Mouse (Mus musculus) C2C12 (cell line): ENCODE results near the gene Phf14. TPM values are rescaled to one million over a fixed set of nuclear protein-coding genes. Genes with fewer than 3 reads are reported as not detected.

Experiments
- H3K27me3 ChIP-seq: one replicate; pipeline ENCODE4 v1.6.1; 2011; ENCODE audit not compliant: control insufficient read depth, insufficient read depth, insufficient read length
- H3K36me3 ChIP-seq: one replicate; pipeline ENCODE4 v1.6.1; 2011; ENCODE audit not compliant: control insufficient read depth, insufficient read depth
- H3K4me3 ChIP-seq: one replicate; pipeline ENCODE4 v1.5.1; 2011; ENCODE audit warnings: mild to moderate bottlenecking, control low read depth; ENCODE audit not compliant: poor library complexity, insufficient read depth, severe bottlenecking
- H3K79me2 ChIP-seq: one replicate; pipeline ENCODE4 v1.6.1; 2011; ENCODE audit not compliant: control insufficient read depth, insufficient read depth
- H3K79me3 ChIP-seq: one replicate; pipeline ENCODE4 v1.6.1; 2011; ENCODE audit warnings: low read depth, control low read depth
- H3ac ChIP-seq: one replicate; pipeline ENCODE3; 2011; ENCODE audit warnings: low read depth; ENCODE audit not compliant: control insufficient read depth, insufficient read length
- CEBPB ChIP-seq: IDR thresholded peaks from one replicate; pipeline ENCODE4 v1.6.1; 2011; ENCODE audit warnings: low read depth, mild to moderate bottlenecking, control low read depth, moderate library complexity
- CTCF ChIP-seq: IDR thresholded peaks from one replicate; pipeline ENCODE4 v1.5.1; 2011; ENCODE audit not compliant: control insufficient read depth, insufficient read depth, insufficient read length
- FOSL1 ChIP-seq: IDR thresholded peaks from one replicate; pipeline ENCODE4 v1.8.0; 2011; ENCODE audit warnings: mild to moderate bottlenecking, low read length; ENCODE audit not compliant: poor library complexity, insufficient read depth, severe bottlenecking
- MAX ChIP-seq: IDR thresholded peaks from one replicate; pipeline ENCODE4 v1.6.1; 2011; ENCODE audit warnings: mild to moderate bottlenecking, control low read depth
- MYOD1 ChIP-seq: IDR thresholded peaks from one replicate; pipeline ENCODE4 v1.6.1; 2011; ENCODE audit warnings: low read depth; ENCODE audit not compliant: control insufficient read depth, insufficient read length
- MYOG ChIP-seq: IDR thresholded peaks from one replicate; pipeline ENCODE4 v1.6.1; 2011; ENCODE audit not compliant: control insufficient read depth, insufficient read length; ENCODE audit errors: extremely low read depth
- USF1 ChIP-seq: IDR thresholded peaks from one replicate; pipeline ENCODE4 v1.6.1; 2011; ENCODE audit warnings: low read depth, mild to moderate bottlenecking, control low read depth, moderate library complexity
- polyA plus RNA-seq: library from polyadenylated mRNA; unstranded; fragments of >200 nt; fragmentation: generic; extraction: Trizol; gene quantifications from one replicate; pipeline ENCODE4 v1.2.1, GENCODE M21; 2012; ENCODE audit warnings: missing spikeins

The Phf14 gene
- polyA plus RNA-seq, 1 experiment = 10.4 TPM

DNA sequence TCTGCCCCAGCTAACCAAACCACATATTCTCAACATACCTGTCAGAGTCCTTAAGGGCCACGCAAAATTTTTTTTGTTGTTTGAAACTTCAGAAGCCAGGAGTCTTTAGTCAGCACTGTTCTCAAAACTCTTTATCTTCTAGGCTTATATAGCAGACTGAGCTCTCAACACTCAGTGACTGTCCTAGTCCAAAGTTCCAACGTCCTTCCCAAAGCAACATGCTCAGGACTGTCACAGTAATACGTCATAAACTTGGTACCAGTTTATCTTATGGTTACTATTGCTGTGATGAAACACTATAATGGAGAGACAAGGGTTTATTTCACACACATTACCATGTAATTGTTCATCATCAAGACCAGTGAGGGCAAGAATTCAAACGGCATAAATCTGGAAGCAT lies 113.9 kb downstream of the Phf14 start:
- Histone ChIP-seq H3K36me3 (peaks cover 20% of the 10 kb centered on the region), H3K79me3 (no peaks in the 10 kb centered on the region), H3K27me3 (no peaks in the 10 kb centered on the region), H3ac (no peak overlapping the region), H3K79me2 (no peaks in the 10 kb centered on the region), H3K4me3 (no peak overlapping the region)
- TF ChIP-seq MYOG = no peak
- no peak for TF ChIP-seq FOSL1
- TF ChIP-seq CTCF = no peak
- no peak for TF ChIP-seq USF1
- no peak for TF ChIP-seq CEBPB
- no peak for TF ChIP-seq MYOD1
- no peak for TF ChIP-seq MAX

DNA sequence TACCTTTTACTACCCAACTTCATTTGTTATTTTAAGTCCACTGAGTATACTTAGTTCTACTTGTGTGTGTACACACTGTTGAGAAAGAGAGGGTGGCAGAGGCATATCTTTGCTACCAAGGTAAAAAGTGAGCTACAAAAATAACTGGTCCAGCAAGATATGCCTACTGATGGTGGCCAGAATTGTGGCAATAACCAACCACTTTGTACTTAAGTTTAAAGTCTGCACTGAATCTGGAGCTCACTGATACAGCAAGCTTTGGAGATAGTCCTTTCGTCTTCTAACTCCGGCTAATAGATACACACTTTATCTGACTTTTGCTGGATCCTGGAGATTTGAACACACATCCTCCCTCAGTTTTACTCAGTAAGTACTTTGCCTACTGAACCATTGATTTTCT lies 115.8 kb downstream of the Phf14 start:
- no peak for TF ChIP-seq CEBPB
- Histone ChIP-seq H3ac (no peak overlapping the region), H3K4me3 (no peak overlapping the region), H3K79me3 (no peaks in the 10 kb centered on the region), H3K27me3 (no peaks in the 10 kb centered on the region), H3K36me3 (peaks cover 14% of the 10 kb centered on the region), H3K79me2 (no peaks in the 10 kb centered on the region)

DNA sequence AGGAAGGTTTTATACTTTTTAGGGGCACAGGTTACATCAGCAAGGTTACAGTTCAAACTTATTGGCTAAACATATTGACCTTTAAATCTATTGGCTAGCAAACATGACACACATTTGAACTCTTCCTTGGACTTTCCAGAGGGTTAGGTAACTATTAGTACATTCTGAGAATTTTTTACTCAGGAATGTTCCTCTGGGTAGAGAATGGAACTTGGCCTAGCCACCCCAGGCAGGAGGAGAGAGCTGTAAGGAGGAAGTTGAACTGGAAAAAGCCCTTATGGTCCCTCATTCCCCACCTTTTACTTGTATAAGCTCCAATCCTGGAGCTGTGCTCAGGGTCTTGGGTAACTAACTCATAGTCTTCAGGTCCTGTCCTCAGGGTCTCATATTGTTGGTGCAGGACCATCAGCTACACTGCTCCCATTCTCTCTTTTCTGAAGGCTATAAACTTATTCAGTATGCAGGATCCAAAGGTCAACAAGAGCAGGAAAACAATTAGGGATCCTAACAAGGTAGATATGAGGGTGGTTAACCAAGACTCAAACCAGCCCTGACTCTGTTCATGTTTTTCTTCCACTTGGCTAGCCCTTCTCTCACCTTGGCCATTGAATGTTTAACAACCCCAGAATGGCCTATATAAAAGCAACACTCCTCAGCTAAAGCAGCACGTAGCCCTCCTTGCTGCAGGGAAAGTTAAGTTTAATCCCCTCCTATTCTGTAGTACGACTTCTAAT lies 119.4 kb downstream of the Phf14 start:
- no peaks in the 10 kb centered on the region for H3K27me3 ChIP-seq
- no peaks in the 10 kb centered on the region for H3K79me2 ChIP-seq
- H3ac ChIP-seq = no peak overlapping the region
- H3K79me3 ChIP-seq = no peaks in the 10 kb centered on the region
- H3K36me3 ChIP-seq = no peaks in the 10 kb centered on the region
- TF ChIP-seq MYOG = no peak
- no peak for TF ChIP-seq MYOD1
- no peak for TF ChIP-seq FOSL1
- no peak for TF ChIP-seq CEBPB
- TF ChIP-seq MAX = no peak
- no peak for TF ChIP-seq CTCF
- no peak for TF ChIP-seq USF1
- no peak overlapping the region for H3K4me3 ChIP-seq

DNA sequence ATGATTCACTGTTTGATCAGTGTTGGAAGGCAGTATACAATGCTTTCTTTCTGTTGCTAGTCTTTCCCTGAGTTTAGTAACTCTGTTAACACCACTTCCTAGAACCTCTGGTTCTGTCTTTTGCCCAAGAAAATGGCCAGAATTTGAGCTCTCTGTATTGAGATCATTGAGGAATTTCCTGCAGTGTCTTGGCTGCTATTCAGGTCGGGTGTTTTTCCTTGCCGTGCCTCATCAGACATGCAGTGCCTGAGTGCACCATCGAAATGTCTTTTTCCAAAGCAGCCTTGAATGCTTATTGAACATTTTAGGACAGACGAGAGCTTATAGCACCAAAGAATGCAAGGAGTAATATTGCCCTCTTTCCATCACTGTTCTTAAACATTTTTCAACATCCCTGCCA lies 127.0 kb downstream of the Phf14 start:
- no peak overlapping the region for H3ac ChIP-seq
- no peaks in the 10 kb centered on the region for H3K27me3 ChIP-seq
- no peak overlapping the region for H3K4me3 ChIP-seq
- TF ChIP-seq CTCF (no peak), USF1 (no peak), FOSL1 (no peak), MAX (no peak), MYOD1 (no peak), MYOG (no peak), CEBPB (no peak)
- H3K79me2 ChIP-seq = no peaks in the 10 kb centered on the region
- no peaks in the 10 kb centered on the region for H3K36me3 ChIP-seq
- H3K79me3 ChIP-seq = no peaks in the 10 kb centered on the region

DNA sequence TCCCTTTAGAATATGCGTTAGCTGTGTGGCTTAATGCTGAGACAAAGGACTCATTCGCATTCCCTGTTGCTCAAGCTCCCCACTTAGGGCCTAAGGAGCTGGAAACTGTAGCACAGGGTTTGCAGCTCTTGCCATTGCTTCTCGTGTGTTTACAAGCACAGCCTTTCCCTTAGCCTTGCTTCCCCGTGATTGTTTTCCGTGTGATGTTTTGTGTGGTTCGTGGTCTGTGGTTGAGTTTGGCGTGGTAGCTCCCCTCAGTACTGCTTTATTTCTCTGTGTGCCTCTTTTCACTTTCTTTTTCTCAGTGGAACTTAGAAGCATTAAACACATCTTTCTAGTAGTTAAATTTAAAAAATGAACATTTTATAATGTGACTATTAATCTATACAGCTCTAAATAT lies 130.7 kb downstream of the Phf14 start:
- no peaks in the 10 kb centered on the region for H3K79me3 ChIP-seq
- H3K79me2 ChIP-seq = no peaks in the 10 kb centered on the region
- TF ChIP-seq USF1 (no peak), CEBPB (no peak), FOSL1 (no peak), MYOD1 (no peak), MYOG (no peak), MAX (no peak), CTCF (no peak)
- H3K4me3 ChIP-seq = no peak overlapping the region
- no peaks in the 10 kb centered on the region for H3K36me3 ChIP-seq
- no peaks in the 10 kb centered on the region for H3K27me3 ChIP-seq
- H3ac ChIP-seq = no peak overlapping the region

DNA sequence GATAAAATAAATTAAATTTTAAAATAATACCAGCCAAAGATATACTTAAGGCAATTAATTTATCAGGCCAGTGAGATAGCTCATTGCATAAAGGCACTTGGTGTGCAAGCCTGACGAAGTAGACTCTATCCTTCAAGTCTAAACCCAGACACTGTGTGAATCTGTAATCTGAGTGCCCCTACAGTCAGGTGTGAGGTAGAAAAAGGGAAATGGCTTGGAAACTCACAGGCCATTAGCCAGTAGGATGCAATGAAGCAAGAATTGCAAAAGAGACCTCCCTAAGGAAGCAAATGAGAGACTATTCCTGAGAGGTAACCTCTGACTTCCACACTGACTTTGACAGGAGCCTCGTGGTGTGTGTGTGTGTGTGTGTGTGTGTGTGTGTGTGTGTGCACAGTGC lies 145.3 kb downstream of the Phf14 start:
- no peak overlapping the region for H3K4me3 ChIP-seq
- H3K79me3 ChIP-seq = no peaks in the 10 kb centered on the region
- no peaks in the 10 kb centered on the region for H3K79me2 ChIP-seq
- peaks cover 14% of the 10 kb centered on the region for H3K36me3 ChIP-seq
- no peaks in the 10 kb centered on the region for H3K27me3 ChIP-seq
- TF ChIP-seq FOSL1 = no peak
- H3ac ChIP-seq = no peak overlapping the region
